Mouse (Mus musculus) telencephalon, adult 2 months (tissue): Measurements from ENCODE around the gene Dchs2.
A peak's percentile ranks its signal among the peaks of the same experiment; 100 is the strongest.

Source experiments
- DNase-seq: peaks from one replicate; pipeline ENCODE4 v3.0.0-alpha.2; 2011; ENCODE audit warnings: low read depth, low spot score

Dchs2 gene

GRCm38 (mm10) chr3:83250001-83250545 lies 122.3 kb downstream of the Dchs2 start:
- no peak for DNase-seq

GRCm38 (mm10) chr3:83251899-83252298 lies 124.2 kb downstream of the Dchs2 start:
- DNase-seq, result no peak

GRCm38 (mm10) chr3:83259421-83259820 lies 131.7 kb downstream of the Dchs2 start:
- DNase-seq, result no peak

- no peak for DNase-seq
Measured at GRCm38 (mm10) chr3:83266009-83266408, 138.3 kb downstream of the Dchs2 start.

GRCm38 (mm10) chr3:83270228-83270627 lies 142.5 kb downstream of the Dchs2 start:
- no peak for DNase-seq

- no peak for DNase-seq
Measured at GRCm38 (mm10) chr3:83270982-83271381, 143.2 kb downstream of the Dchs2 start.

GRCm38 (mm10) chr3:83273555-83274244 lies 146.0 kb downstream of the Dchs2 start:
- DNase-seq, result peak; percentile 58

GRCm38 (mm10) chr3:83275703-83276102 lies 148.0 kb downstream of the Dchs2 start:
- DNase-seq, result no peak

- DNase-seq, result no peak
Measured at GRCm38 (mm10) chr3:83283882-83284281, 156.1 kb downstream of the Dchs2 start.

GRCm38 (mm10) chr3:83286975-83287405 lies 159.2 kb downstream of the Dchs2 start:
- DNase-seq, result peak; percentile 68

GRCm38 (mm10) chr3:83288118-83288840 lies 160.5 kb downstream of the Dchs2 start:
- no peak for DNase-seq

GRCm38 (mm10) chr3:83290482-83290881 lies 162.7 kb downstream of the Dchs2 start:
- no peak for DNase-seq

GRCm38 (mm10) chr3:83290953-83291352 lies 163.2 kb downstream of the Dchs2 start:
- DNase-seq, result no peak

- DNase-seq, result no peak
Measured at GRCm38 (mm10) chr3:83299783-83300382, 172.1 kb downstream of the Dchs2 start.

GRCm38 (mm10) chr3:83303876-83304275 lies 176.1 kb downstream of the Dchs2 start:
- DNase-seq, result no peak

GRCm38 (mm10) chr3:83345928-83346327 lies 218.2 kb downstream of the Dchs2 start:
- no peak for DNase-seq

- no peak for DNase-seq
Measured at GRCm38 (mm10) chr3:83368500-83369068, 240.8 kb downstream of the Dchs2 start.

- DNase-seq, result no peak
Measured at GRCm38 (mm10) chr3:83369871-83370270, 242.1 kb downstream of the Dchs2 start.

- DNase-seq, result no peak
Measured at GRCm38 (mm10) chr3:83374333-83374732, 246.6 kb downstream of the Dchs2 start.

- DNase-seq, result no peak
Measured at GRCm38 (mm10) chr3:83376834-83377233, 249.1 kb downstream of the Dchs2 start.
